Mouse (Mus musculus) hindbrain, embryonic 13.5 days (tissue): ENCODE data around the gene Olfr1423. TPM values are rescaled to one million over a fixed set of nuclear protein-coding genes. Genes with fewer than 3 reads are reported as not detected.
A peak's percentile ranks its signal among the peaks of the same experiment; 100 is the strongest.
"Not testable (repeated sequence)": the region's sequence is repeated elsewhere in the genome, so short reads cannot be mapped to it uniquely, and the experiment has no call there.

ENCODE experiments used
- ATAC-seq: fragments of 200-750 bp; cut with Nextera tagmentation; 2 replicates; pipeline ENCODE4 v1.8.0; 2017; ENCODE audit warnings: moderate TSS enrichment; ENCODE audit not compliant: low FRiP score
- H3K27ac ChIP-seq: fragments of 300-500 bp; sonication (generic); 2 replicates; pipeline ENCODE4 v1.5.1; 2015; ENCODE audit warnings: inconsistent platforms, mild to moderate bottlenecking, moderate library complexity
- H3K27me3 ChIP-seq: fragments of 300-500 bp; sonication (generic); 2 replicates; pipeline ENCODE4 v1.6.1; 2015; ENCODE audit warnings: mild to moderate bottlenecking, inconsistent platforms
- H3K36me3 ChIP-seq: fragments of 300-500 bp; sonication (generic); 2 replicates; pipeline ENCODE4 v1.6.1; 2015; ENCODE audit warnings: mild to moderate bottlenecking, inconsistent platforms
- H3K4me1 ChIP-seq: fragments of 300-500 bp; sonication (generic); replicated peaks from 2 replicates; pipeline ENCODE4 v1.6.1; 2015; ENCODE audit warnings: inconsistent platforms
- H3K4me2 ChIP-seq: fragments of 300-500 bp; sonication (generic); 2 replicates; pipeline ENCODE4 v1.6.1; 2015; ENCODE audit warnings: inconsistent platforms, mild to moderate bottlenecking, moderate library complexity
- H3K4me3 ChIP-seq: fragments of 300-500 bp; sonication (generic); 2 replicates; pipeline ENCODE4 v1.5.1; 2015; ENCODE audit warnings: mild to moderate bottlenecking, inconsistent platforms
- H3K9ac ChIP-seq: fragments of 300-500 bp; sonication (generic); 2 replicates; pipeline ENCODE4 v1.6.1; 2015; ENCODE audit warnings: mild to moderate bottlenecking, inconsistent platforms
- H3K9me3 ChIP-seq: fragments of 300-500 bp; sonication (generic); 2 replicates; pipeline ENCODE4 v1.6.1; 2016; ENCODE audit warnings: inconsistent platforms
- WGBS: fragments of 180-500 bp; shearing (Covaris S2); methylation state at CpG from one replicate; pipeline ENCODE4 v1.1.7; 2015; 5-methylcytosine and 5-hydroxymethylcytosine counted together
- polyA plus RNA-seq: library from polyadenylated mRNA; unstranded; fragments of >200 nt; fragmentation: Nextera tagmentation; extraction: Ambion mirVana; gene quantifications from 2 replicates; pipeline ENCODE4 v1.2.1, GENCODE M21; 2015

The Olfr1423 gene
- not detected in 2 replicates for polyA plus RNA-seq

- Histone ChIP-seq H3K4me1 (no peaks in the 10 kb centered on the region), H3K27ac (no peak within 1 kb of the TSS), H3K4me3 (no peak within 1 kb of the TSS), H3K27me3 (no peaks in the 10 kb centered on the region), H3K9me3 (no peaks in the 10 kb centered on the region), H3K4me2 (no peak within 1 kb of the TSS), H3K9ac (no peak within 1 kb of the TSS), H3K36me3 (no peaks in the 10 kb centered on the region)
- WGBS: 76% methylated on average over 2 of the region's 2 CpGs
- no peak for ATAC-seq
Measured at GRCm38 (mm10) chr19:12041217-12041616, at the start of gene Olfr1423. Olfr1423 (minus strand) TSS chr19:12041317.

GRCm38 (mm10) chr19:12077631-12078030 lies 36.5 kb upstream of the Olfr1423 start, which contains the start of gene Olfr1425:
Olfr1425 (minus strand) TSS chr19:12077731.
- not testable (repeated sequence) for ATAC-seq, H3K9ac ChIP-seq, H3K4me2 ChIP-seq, H3K9me3 ChIP-seq, H3K4me3 ChIP-seq, H3K36me3 ChIP-seq, H3K4me1 ChIP-seq, H3K27me3 ChIP-seq, H3K27ac ChIP-seq
- 88% methylated on average over 4 of the region's 4 CpGs for WGBS

GRCm38 (mm10) chr19:12069546-12069945 lies 28.4 kb upstream of the Olfr1423 start:
- H3K9me3 ChIP-seq, H3K4me2 ChIP-seq, H3K27ac ChIP-seq, H3K4me3 ChIP-seq, H3K4me1 ChIP-seq, H3K27me3 ChIP-seq, H3K36me3 ChIP-seq, ATAC-seq, H3K9ac ChIP-seq: not testable (repeated sequence)
- 90% methylated on average over 1 of the region's 1 CpGs for WGBS

GRCm38 (mm10) chr19:12067806-12068205 lies 26.7 kb upstream of the Olfr1423 start:
- not testable (repeated sequence) for H3K4me2 ChIP-seq, H3K4me3 ChIP-seq, H3K9ac ChIP-seq, H3K4me1 ChIP-seq, ATAC-seq, H3K36me3 ChIP-seq, H3K27me3 ChIP-seq, H3K9me3 ChIP-seq, H3K27ac ChIP-seq
- WGBS: 77% methylated on average over 1 of the region's 1 CpGs

GRCm38 (mm10) chr19:12062582-12062981 lies 21.5 kb upstream of the Olfr1423 start, which contains the start of gene Olfr1424:
Olfr1424 (minus strand) TSS chr19:12062682.
- not testable (repeated sequence) for H3K36me3 ChIP-seq, H3K4me1 ChIP-seq, H3K4me3 ChIP-seq, H3K27me3 ChIP-seq, ATAC-seq, H3K9me3 ChIP-seq, H3K9ac ChIP-seq, H3K4me2 ChIP-seq, H3K27ac ChIP-seq
- 96% methylated on average over 1 of the region's 1 CpGs for WGBS

GRCm38 (mm10) chr19:12043163-12043562 lies 2.0 kb upstream of the Olfr1423 start:
- Histone ChIP-seq H3K9ac (no peak overlapping the region), H3K4me1 (no peaks in the 10 kb centered on the region), H3K4me3 (no peak overlapping the region), H3K36me3 (no peaks in the 10 kb centered on the region), H3K9me3 (no peaks in the 10 kb centered on the region), H3K4me2 (no peak overlapping the region), H3K27ac (no peak overlapping the region), H3K27me3 (no peaks in the 10 kb centered on the region)
- 95% methylated on average over 5 of the region's 5 CpGs for WGBS
- ATAC-seq: no peak

GRCm38 (mm10) chr19:12037727-12038126 lies 3.4 kb downstream of the Olfr1423 start:
- Histone ChIP-seq H3K4me3 (no peak overlapping the region), H3K4me1 (no peaks in the 10 kb centered on the region), H3K4me2 (no peak overlapping the region), H3K9ac (no peak overlapping the region), H3K36me3 (no peaks in the 10 kb centered on the region), H3K27ac (no peak overlapping the region), H3K9me3 (no peaks in the 10 kb centered on the region), H3K27me3 (no peaks in the 10 kb centered on the region)
- ATAC-seq: no peak

GRCm38 (mm10) chr19:12026606-12027005 lies 14.5 kb downstream of the Olfr1423 start:
- no peak overlapping the region for H3K27ac ChIP-seq
- no peak overlapping the region for H3K9ac ChIP-seq
- no peaks in the 10 kb centered on the region for H3K36me3 ChIP-seq
- H3K4me1 ChIP-seq: no peaks in the 10 kb centered on the region
- no peaks in the 10 kb centered on the region for H3K27me3 ChIP-seq
- no peak for ATAC-seq
- no peaks in the 10 kb centered on the region for H3K9me3 ChIP-seq
- whole genome bisulfite sequencing: 83% methylated on average over 2 of the region's 2 CpGs
- no peak overlapping the region for H3K4me3 ChIP-seq
- no peak overlapping the region for H3K4me2 ChIP-seq

- WGBS: 95% methylated on average over 3 of the region's 3 CpGs
- H3K4me3 ChIP-seq: no peak overlapping the region
- H3K4me1 ChIP-seq: no peaks in the 10 kb centered on the region
- H3K9ac ChIP-seq: no peak overlapping the region
- no peaks in the 10 kb centered on the region for H3K27me3 ChIP-seq
- no peaks in the 10 kb centered on the region for H3K36me3 ChIP-seq
- H3K9me3 ChIP-seq: no peaks in the 10 kb centered on the region
- no peak overlapping the region for H3K27ac ChIP-seq
- no peak for ATAC-seq
- no peak overlapping the region for H3K4me2 ChIP-seq
Measured at GRCm38 (mm10) chr19:12025333-12025732, 15.8 kb downstream of the Olfr1423 start.

- H3K4me3 ChIP-seq: no peak overlapping the region
- H3K9ac ChIP-seq: no peak overlapping the region
- 89% methylated on average over 4 of the region's 4 CpGs for WGBS
- 0 out of 2 replicates have a peak, but pooled peaks cover under 1% of the 10 kb centered on the region for H3K4me1 ChIP-seq
- H3K4me2 ChIP-seq: no peak overlapping the region
- H3K36me3 ChIP-seq: no peaks in the 10 kb centered on the region
- no peak for ATAC-seq
- no peaks in the 10 kb centered on the region for H3K9me3 ChIP-seq
- no peaks in the 10 kb centered on the region for H3K27me3 ChIP-seq
- H3K27ac ChIP-seq: no peak overlapping the region
Measured at GRCm38 (mm10) chr19:12024149-12024548, 17.0 kb downstream of the Olfr1423 start.

GRCm38 (mm10) chr19:12016192-12016591 lies 24.9 kb downstream of the Olfr1423 start:
- no peak for ATAC-seq
- no peaks in the 10 kb centered on the region for H3K36me3 ChIP-seq
- H3K4me2 ChIP-seq: no peak overlapping the region
- H3K4me1 ChIP-seq: peaks cover 6% of the 10 kb centered on the region; the same call in 1 of the 2 replicates
- 50% methylated on average over 4 of the region's 4 CpGs for WGBS
- no peak overlapping the region for H3K27ac ChIP-seq
- no peaks in the 10 kb centered on the region for H3K9me3 ChIP-seq
- no peak overlapping the region for H3K9ac ChIP-seq
- no peaks in the 10 kb centered on the region for H3K27me3 ChIP-seq
- H3K4me3 ChIP-seq: no peak overlapping the region

GRCm38 (mm10) chr19:12015708-12016107 lies 25.4 kb downstream of the Olfr1423 start:
- Histone ChIP-seq H3K27ac (no peak overlapping the region), H3K36me3 (no peaks in the 10 kb centered on the region), H3K4me1 (peaks cover 6% of the 10 kb centered on the region; the same call in 1 of the 2 replicates), H3K4me3 (no peak overlapping the region), H3K27me3 (no peaks in the 10 kb centered on the region), H3K9ac (no peak overlapping the region), H3K9me3 (no peaks in the 10 kb centered on the region), H3K4me2 (no peak overlapping the region)
- no peak for ATAC-seq
- WGBS: 70% methylated on average over 8 of the region's 8 CpGs

GRCm38 (mm10) chr19:12013228-12013627 lies 27.9 kb downstream of the Olfr1423 start:
- no peaks in the 10 kb centered on the region for H3K27me3 ChIP-seq
- under 1% methylated on average over 10 of the region's 12 CpGs for WGBS
- ATAC-seq: no peak
- H3K9me3 ChIP-seq: no peaks in the 10 kb centered on the region
- H3K9ac ChIP-seq: peak overlapping the region; percentile 11; the same call in 1 of the 2 replicates
- no peaks in the 10 kb centered on the region for H3K36me3 ChIP-seq
- H3K4me1 ChIP-seq: peaks cover 4% of the 10 kb centered on the region; the same call in 1 of the 2 replicates
- peak overlapping the region; percentile 68 for H3K4me2 ChIP-seq
- peak overlapping the region; percentile 63 for H3K4me3 ChIP-seq
- H3K27ac ChIP-seq: no peak overlapping the region
